Mouse (Mus musculus): ENCODE measurements at regions not wholly inside any gene's neighbourhood (a gene's known extent, or its start where the extent isn't known, plus 50 kb on each side); places are given as distances from the start of the nearest gene placed in this dataset.

GRCm38 (mm10) chr3:51151104-51151503 is 73.1 kb upstream of the Noct start:
- no peak for DNase-seq

GRCm38 (mm10) chr3:51155621-51156020 is 68.6 kb upstream of the Noct start:
- no peak for DNase-seq

- DNase-seq = peak; percentile 89
These were observed 67.6 kb upstream of the Noct start for GRCm38 (mm10) chr3:51156386-51157290.

- DNase-seq = no peak
These were observed 67.0 kb upstream of the Noct start for GRCm38 (mm10) chr3:51157291-51157650.

- DNase-seq = no peak
These were observed 65.8 kb upstream of the Noct start for GRCm38 (mm10) chr3:51158449-51158848.

- peak; percentile 32 for DNase-seq
These were observed 64.9 kb upstream of the Noct start for GRCm38 (mm10) chr3:51159322-51159721.

- DNase-seq = peak; percentile 59
These were observed 64.4 kb upstream of the Noct start for GRCm38 (mm10) chr3:51159881-51160280.

- DNase-seq = peak; percentile 84
These were observed 63.6 kb upstream of the Noct start for GRCm38 (mm10) chr3:51160625-51161024.

- no peak for DNase-seq
These were observed 54.9 kb upstream of the Noct start for GRCm38 (mm10) chr3:51169150-51169925.

- DNase-seq = peak; percentile 82
These were observed 53.9 kb upstream of the Noct start for GRCm38 (mm10) chr3:51170225-51170852.

All from retina, postnatal 1 day (tissue).